Mouse (Mus musculus) kidney, postnatal 0 days (tissue): ENCODE measurements around the gene Glipr2. TPM values are rescaled to one million over a fixed set of nuclear protein-coding genes. Genes with fewer than 3 reads are reported as not detected.
A peak's percentile ranks its signal among the peaks of the same experiment; 100 is the strongest.

ENCODE experiments used
- ATAC-seq: fragments of 200-750 bp; cut with Nextera tagmentation; replicated peaks from 2 replicates; pipeline ENCODE4 v1.8.0; 2017; ENCODE audit warnings: low read depth, moderate number of reproducible peaks, moderate TSS enrichment, moderate library complexity; ENCODE audit not compliant: low FRiP score
- DNase-seq: peaks from one replicate; pipeline ENCODE4 v3.0.0-alpha.2; 2016; ENCODE audit warnings: low spot score
- H3K27ac ChIP-seq: fragments of 300-500 bp; sonication (generic); 2 replicates; pipeline ENCODE4 v1.5.1; 2014; ENCODE audit warnings: mild to moderate bottlenecking
- H3K27me3 ChIP-seq: fragments of 300-500 bp; sonication (generic); 2 replicates; pipeline ENCODE4 v1.6.1; 2014; ENCODE audit warnings: low read length, mixed read lengths; ENCODE audit not compliant: insufficient read depth
- H3K36me3 ChIP-seq: fragments of 300-500 bp; sonication (generic); 2 replicates; pipeline ENCODE4 v1.6.1; 2014; ENCODE audit warnings: low read length, mixed read lengths; ENCODE audit not compliant: insufficient read depth
- H3K4me1 ChIP-seq: fragments of 300-500 bp; sonication (generic); replicated peaks from 2 replicates; pipeline ENCODE4 v1.6.1; 2014; ENCODE audit warnings: antibody characterized with exemption, low read length, mixed read lengths; ENCODE audit not compliant: insufficient read depth
- H3K4me2 ChIP-seq: fragments of 300-500 bp; sonication (generic); 2 replicates; pipeline ENCODE4 v1.6.1; 2014; ENCODE audit warnings: mild to moderate bottlenecking, low read length, moderate library complexity, mixed read lengths
- H3K4me3 ChIP-seq: fragments of 300-500 bp; sonication (generic); replicated peaks from 2 replicates; pipeline ENCODE4 v1.5.1; 2014; ENCODE audit warnings: low read depth, low read length
- H3K9ac ChIP-seq: fragments of 300-500 bp; sonication (generic); 2 replicates; pipeline ENCODE4 v1.6.1; 2014; ENCODE audit warnings: low read depth, low read length
- H3K9me3 ChIP-seq: fragments of 300-500 bp; sonication (generic); replicated peaks from 2 replicates; pipeline ENCODE4 v1.6.1; 2016; ENCODE audit warnings: low read length, inconsistent platforms, mixed read lengths
- CTCF ChIP-seq: IDR thresholded peaks from 2 replicates; pipeline ENCODE4 v1.5.1; 2016; ENCODE audit warnings: antibody characterized with exemption, low read depth, mild to moderate bottlenecking, moderate library complexity
- WGBS: fragments of 180-500 bp; shearing (Covaris S2); extraction: QIAGEN DNeasy Blood & Tissue Kit; methylation state at CpG from one replicate; pipeline ENCODE4 v1.1.7; 2014; 5-methylcytosine and 5-hydroxymethylcytosine counted together
- polyA plus RNA-seq: library from polyadenylated mRNA; unstranded; fragments of >200 nt; fragmentation: Nextera tagmentation; extraction: Ambion mirVana; gene quantifications from 2 replicates; pipeline ENCODE4 v1.2.1, GENCODE M21; 2015

Gene Glipr2
- polyA plus RNA-seq: 54.9 and 59.1 TPM in 2 replicates

DNA sequence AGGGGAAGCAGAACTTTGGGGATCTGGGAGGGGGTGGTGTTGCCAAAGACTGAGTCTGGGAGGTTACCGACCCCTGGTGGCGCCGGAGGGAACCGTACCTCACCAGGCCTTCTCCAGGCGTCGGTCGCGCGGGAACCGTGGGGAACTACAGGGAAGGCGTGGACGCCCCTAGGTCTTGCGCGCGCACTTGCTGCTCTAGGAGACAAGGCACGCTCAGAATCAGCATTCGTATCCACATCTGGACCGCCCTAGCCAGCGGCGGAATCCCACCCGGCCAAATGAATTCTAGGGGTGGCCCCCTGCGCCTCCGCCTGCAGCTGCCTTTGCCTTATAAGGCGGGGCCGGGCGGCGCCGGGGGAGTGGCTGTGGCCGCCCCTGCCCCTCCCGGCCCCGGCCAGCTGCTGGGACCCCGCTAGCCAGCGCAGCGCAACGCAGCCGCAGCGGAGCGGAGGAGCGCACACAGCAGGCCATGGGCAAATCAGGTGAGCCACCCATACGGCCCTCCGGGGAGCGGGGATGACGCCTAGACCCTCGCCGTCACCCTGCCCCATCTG is at the start of gene Glipr2:
Gene Glipr2, plus strand, starts transcription at position 110 of the 554 bp plus-strand sequence.
- ATAC-seq (peak; percentile 81), DNase-seq (peak; percentile 92)
- WGBS: under 1% methylated on average over 45 of the region's 45 CpGs
- Histone ChIP-seq H3K9ac (peak within 1 kb of the TSS; percentile 61), H3K4me1 (0 out of 2 replicates have a peak, but pooled peaks cover 9% of the 10 kb centered on the region), H3K27ac (peak within 1 kb of the TSS; percentile 20), H3K9me3 (no peaks in the 10 kb centered on the region), H3K4me3 (peak within 1 kb of the TSS; percentile 57), H3K27me3 (no peaks in the 10 kb centered on the region), H3K36me3 (no peaks in the 10 kb centered on the region), H3K4me2 (peak within 1 kb of the TSS; percentile 93)
- TF ChIP-seq CTCF: peak; percentile 81

DNA sequence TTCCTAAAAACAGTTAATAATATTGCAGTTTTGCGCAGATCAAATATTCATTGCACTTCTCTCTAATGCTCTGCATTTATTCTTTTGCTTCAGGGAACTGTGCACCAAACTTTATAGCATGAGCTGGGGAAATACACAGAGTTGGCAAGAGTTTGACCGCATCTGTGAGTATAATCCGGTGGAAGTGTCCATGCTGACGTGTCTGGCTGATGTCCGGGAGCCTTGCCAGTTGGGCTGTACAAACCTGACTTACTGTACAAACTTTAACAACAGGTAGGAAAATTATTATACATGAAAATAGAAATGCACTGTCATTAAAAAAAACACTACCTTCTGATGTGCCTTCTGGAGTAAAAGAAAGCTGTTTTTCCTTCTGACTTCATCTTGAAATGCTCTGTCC is 39.0 kb upstream of the Glipr2 start:
- ATAC-seq (no peak), DNase-seq (no peak)
- Histone ChIP-seq H3K36me3 (0 out of 2 replicates have a peak, but pooled peaks cover 12% of the 10 kb centered on the region), H3K9ac (no peak overlapping the region), H3K27me3 (no peaks in the 10 kb centered on the region), H3K9me3 (no peaks in the 10 kb centered on the region), H3K4me1 (no peaks in the 10 kb centered on the region), H3K4me2 (no peak overlapping the region), H3K4me3 (no peak overlapping the region), H3K27ac (no peak overlapping the region)
- no peak for TF ChIP-seq CTCF
- 91% methylated on average over 5 of the region's 5 CpGs for WGBS

GRCm38 (mm10) chr4:43920602-43921001 is 36.6 kb upstream of the Glipr2 start:
- Histone ChIP-seq H3K9me3 (no peaks in the 10 kb centered on the region), H3K27ac (no peak overlapping the region), H3K9ac (no peak overlapping the region), H3K27me3 (no peaks in the 10 kb centered on the region), H3K4me1 (no peaks in the 10 kb centered on the region), H3K36me3 (0 out of 2 replicates have a peak, but pooled peaks cover 6% of the 10 kb centered on the region), H3K4me3 (no peak overlapping the region), H3K4me2 (no peak overlapping the region)
- DNase-seq: no peak
- ATAC-seq: no peak
- TF ChIP-seq CTCF: peak; percentile 29; the same call in 1 of the 2 replicates
- 98% methylated on average over 1 of the region's 1 CpGs for WGBS

DNA sequence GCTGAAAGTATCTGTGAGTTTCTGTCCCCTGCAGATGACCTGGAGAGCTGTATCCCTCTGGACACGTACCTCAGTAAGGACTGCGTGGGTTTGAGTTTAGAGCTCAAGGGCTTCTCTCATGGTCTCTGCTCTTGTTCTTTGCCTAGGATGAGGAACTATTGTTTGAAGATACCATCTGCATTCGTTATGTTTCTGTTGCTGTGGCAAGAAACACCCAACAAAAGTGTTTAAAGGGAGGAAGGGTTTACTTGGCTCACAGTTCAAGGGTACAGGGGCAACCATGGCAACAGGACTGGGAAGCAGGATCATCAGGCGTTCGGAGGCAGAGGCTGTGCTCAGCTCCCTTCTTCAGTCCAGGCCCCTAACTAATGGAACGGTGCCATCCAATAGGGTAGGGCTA is 32.1 kb upstream of the Glipr2 start:
- 89% methylated on average over 6 of the region's 6 CpGs for WGBS
- Histone ChIP-seq H3K4me2 (no peak overlapping the region), H3K36me3 (peaks cover 21% of the 10 kb centered on the region; the same call in 1 of the 2 replicates), H3K27ac (no peak overlapping the region), H3K9ac (no peak overlapping the region), H3K4me1 (no peaks in the 10 kb centered on the region), H3K9me3 (no peaks in the 10 kb centered on the region), H3K4me3 (no peak overlapping the region), H3K27me3 (no peaks in the 10 kb centered on the region)
- ATAC-seq (no peak), DNase-seq (no peak)
- no peak for TF ChIP-seq CTCF

GRCm38 (mm10) chr4:43925779-43926178 is 31.4 kb upstream of the Glipr2 start:
- H3K36me3 ChIP-seq: peaks cover 22% of the 10 kb centered on the region; the same call in 1 of the 2 replicates
- H3K4me1 ChIP-seq: no peaks in the 10 kb centered on the region
- no peak overlapping the region for H3K27ac ChIP-seq
- H3K9ac ChIP-seq: no peak overlapping the region
- WGBS: 15% methylated on average over 3 of the region's 3 CpGs
- H3K4me2 ChIP-seq: no peak overlapping the region
- peak; percentile 96 for TF ChIP-seq CTCF
- H3K9me3 ChIP-seq: no peaks in the 10 kb centered on the region
- H3K4me3 ChIP-seq: no peak overlapping the region
- peak; percentile 92 for DNase-seq
- H3K27me3 ChIP-seq: no peaks in the 10 kb centered on the region
- no peak; the same call in 1 of the 2 replicates for ATAC-seq

GRCm38 (mm10) chr4:43927826-43928225 is 29.4 kb upstream of the Glipr2 start:
- no peak for ATAC-seq
- 94% methylated on average over 3 of the region's 3 CpGs for WGBS
- H3K36me3 ChIP-seq: peaks cover 30% of the 10 kb centered on the region; the same call in 1 of the 2 replicates
- peak; percentile 58 for TF ChIP-seq CTCF
- no peak overlapping the region for H3K4me2 ChIP-seq
- no peak overlapping the region for H3K27ac ChIP-seq
- no peaks in the 10 kb centered on the region for H3K27me3 ChIP-seq
- no peaks in the 10 kb centered on the region for H3K4me1 ChIP-seq
- DNase-seq: peak; percentile 24
- H3K9me3 ChIP-seq: no peaks in the 10 kb centered on the region
- no peak overlapping the region for H3K9ac ChIP-seq
- no peak overlapping the region for H3K4me3 ChIP-seq
